Mouse (Mus musculus): ENCODE results near the gene Clybl.

Gene Clybl

GRCm38 (mm10) chr14:122416166-122416771 is 234.8 kb downstream of the Clybl start:
- no peak for DNase-seq (ENCODE audit: low spot score in 2 of 2)

GRCm38 (mm10) chr14:122424441-122424840 is 242.9 kb downstream of the Clybl start:
- no peak for DNase-seq (ENCODE audit: low spot score in 2 of 2)

GRCm38 (mm10) chr14:122426529-122427203 is 245.2 kb downstream of the Clybl start:
- no peak for DNase-seq (ENCODE audit: low spot score in 2 of 2)

- no peak for DNase-seq (ENCODE audit: low spot score in 2 of 2)
Measured at GRCm38 (mm10) chr14:122427204-122427560, 245.7 kb downstream of the Clybl start.

GRCm38 (mm10) chr14:122427654-122428053 is 246.2 kb downstream of the Clybl start:
- DNase-seq (ENCODE audit: low spot score in 2 of 2): no peak

GRCm38 (mm10) chr14:122432558-122432957 is 251.1 kb downstream of the Clybl start:
- DNase-seq (ENCODE audit: low spot score in 2 of 2): no peak

GRCm38 (mm10) chr14:122434039-122434438 is 252.5 kb downstream of the Clybl start:
- no peak for DNase-seq (ENCODE audit: low spot score in 2 of 2)

- DNase-seq (ENCODE audit: low spot score in 2 of 2): no peak
Measured at GRCm38 (mm10) chr14:122436850-122437249, 255.3 kb downstream of the Clybl start.

- no peak for DNase-seq (ENCODE audit: low spot score in 2 of 2)
Measured at GRCm38 (mm10) chr14:122449601-122450495, 268.3 kb downstream of the Clybl start.

- DNase-seq (ENCODE audit: low spot score in 2 of 2): no peak
Measured at GRCm38 (mm10) chr14:122450496-122451382, 269.2 kb downstream of the Clybl start, which contains the start of gene Gm5089. Gene Gm5089 (minus strand): TSS chr14:122451115.

GRCm38 (mm10) chr14:122451551-122452145 is 270.1 kb downstream of the Clybl start:
- no peak for DNase-seq (ENCODE audit: low spot score in 2 of 2)
